Mouse (Mus musculus): ENCODE data around the gene Gm20388. TPM values are rescaled to one million over a fixed set of nuclear protein-coding genes. Genes with fewer than 3 reads are reported as not detected.
"Not testable (repeated sequence)": the region's sequence is repeated elsewhere in the genome, so short reads cannot be mapped to it uniquely, and the experiment has no call there.

The Gm20388 gene
- polyA plus RNA-seq, 2 experiments = 8.5 TPM; not detected in 1

- not testable (repeated sequence) for H3K4me3 ChIP-seq (ENCODE audit: insufficient read depth in 1 of 2, low read depth in 2 of 2, low read length in 2 of 2); H3K27me3 ChIP-seq (ENCODE audit: control insufficient read depth, insufficient read depth, low read length)
Measured at GRCm38 (mm10) chr8:120680405-120680804, 769.8 kb downstream of the Gm20388 start.

GRCm38 (mm10) chr8:120681113-120681512, 770.5 kb downstream of the Gm20388 start:
- H3K4me3 ChIP-seq (ENCODE audit: insufficient read depth in 1 of 2, low read depth in 2 of 2, low read length in 2 of 2) = no peak overlapping the region
- no peaks in the 10 kb centered on the region for H3K9me3 ChIP-seq (ENCODE audit: control insufficient read depth, low read length)
- TF ChIP-seq CTCF (IDR thresholded peaks at IDR 0.05; ENCODE audit: low read depth) (no peak), EP300 (IDR thresholded peaks at IDR 0.05; ENCODE audit: low read depth) (no peak)
- H3K9ac ChIP-seq (replicated peaks) = no peak overlapping the region
- H3K27me3 ChIP-seq (ENCODE audit: control insufficient read depth, insufficient read depth, low read length) = no peaks in the 10 kb centered on the region
- no peaks in the 10 kb centered on the region for H3K36me3 ChIP-seq (replicated peaks; ENCODE audit: control insufficient read depth, insufficient read depth, low read depth)
- H3K4me2 ChIP-seq (ENCODE audit: low read depth) = no peak overlapping the region
- ATAC-seq (ENCODE audit: insufficient read depth) = no peak
- H3K27ac ChIP-seq = no peak overlapping the region
- WGBS (ENCODE audit: insufficient replicate concordance) = 60% methylated on average over 10 of the region's 10 CpGs
- peaks cover 5 to 9% of the 10 kb centered on the region in 2 experiments for H3K4me1 ChIP-seq (replicated peaks; ENCODE audit: control insufficient read depth in 2 of 2, insufficient read depth in 2 of 2, low read length in 1 of 2)
- no peak for DNase-seq (ENCODE audit: low read depth in 3 of 3, low spot score in 3 of 3)

More at GRCm38 (mm10) chr8:120680405-120680804, 769.8 kb downstream of the Gm20388 start:
- DNase-seq (ENCODE audit: low read depth in 3 of 3, low spot score in 3 of 3); H3K9ac ChIP-seq (replicated peaks); H3K4me1 ChIP-seq (replicated peaks; ENCODE audit: control insufficient read depth in 2 of 2, insufficient read depth in 2 of 2, low read length in 1 of 2); H3K4me2 ChIP-seq (ENCODE audit: low read depth); H3K9me3 ChIP-seq (ENCODE audit: control insufficient read depth, low read length); H3K36me3 ChIP-seq (replicated peaks; ENCODE audit: control insufficient read depth, insufficient read depth, low read depth); ATAC-seq (ENCODE audit: insufficient read depth); H3K27ac ChIP-seq: not testable (repeated sequence)
- TF ChIP-seq CTCF (IDR thresholded peaks at IDR 0.05; ENCODE audit: low read depth) = peak; percentile 72
- 43% methylated on average over 7 of the region's 7 CpGs for WGBS (ENCODE audit: insufficient replicate concordance)

GRCm38 (mm10) chr8:120683602-120684001, 773.0 kb downstream of the Gm20388 start:
- no peak for DNase-seq (ENCODE audit: low read depth in 3 of 3, low spot score in 3 of 3)
- no peak overlapping the region for H3K4me2 ChIP-seq (ENCODE audit: low read depth)
- ATAC-seq (ENCODE audit: insufficient read depth) = no peak
- TF ChIP-seq CTCF (IDR thresholded peaks at IDR 0.05; ENCODE audit: low read depth) = peak; percentile 82
- TF ChIP-seq EP300 (IDR thresholded peaks at IDR 0.05; ENCODE audit: low read depth) = no peak
- H3K27me3 ChIP-seq (ENCODE audit: control insufficient read depth, insufficient read depth, low read length) = no peaks in the 10 kb centered on the region
- no peaks in the 10 kb centered on the region for H3K9me3 ChIP-seq (ENCODE audit: control insufficient read depth, low read length)
- no peak overlapping the region for H3K9ac ChIP-seq (replicated peaks)
- H3K27ac ChIP-seq = no peak overlapping the region
- H3K4me3 ChIP-seq (ENCODE audit: insufficient read depth in 1 of 2, low read depth in 2 of 2, low read length in 2 of 2) = no peak overlapping the region
- 13% methylated on average over 10 of the region's 10 CpGs for WGBS (ENCODE audit: insufficient replicate concordance)
- H3K36me3 ChIP-seq (replicated peaks; ENCODE audit: control insufficient read depth, insufficient read depth, low read depth) = no peaks in the 10 kb centered on the region
- peaks cover 5 to 9% of the 10 kb centered on the region in 2 experiments for H3K4me1 ChIP-seq (replicated peaks; ENCODE audit: control insufficient read depth in 2 of 2, insufficient read depth in 2 of 2, low read length in 1 of 2)

- Histone ChIP-seq H3K27me3 (ENCODE audit: control insufficient read depth, insufficient read depth, low read length) (no peaks in the 10 kb centered on the region), H3K4me3 (ENCODE audit: insufficient read depth in 1 of 2, low read depth in 2 of 2, low read length in 2 of 2) (no peak overlapping the region), H3K4me2 (ENCODE audit: low read depth) (no peak overlapping the region), H3K4me1 (replicated peaks; ENCODE audit: control insufficient read depth in 2 of 2, insufficient read depth in 2 of 2, low read length in 1 of 2) (peaks cover 5 to 9% of the 10 kb centered on the region in 2 experiments), H3K27ac (no peak overlapping the region), H3K36me3 (replicated peaks; ENCODE audit: control insufficient read depth, insufficient read depth, low read depth) (no peaks in the 10 kb centered on the region), H3K9ac (replicated peaks) (no peak overlapping the region), H3K9me3 (ENCODE audit: control insufficient read depth, low read length) (no peaks in the 10 kb centered on the region)
- TF ChIP-seq CTCF (IDR thresholded peaks at IDR 0.05; ENCODE audit: low read depth) (no peak), EP300 (IDR thresholded peaks at IDR 0.05; ENCODE audit: low read depth) (no peak)
- no peak for ATAC-seq (ENCODE audit: insufficient read depth)
- no peak for DNase-seq (ENCODE audit: low read depth in 3 of 3, low spot score in 3 of 3)
- WGBS (ENCODE audit: insufficient replicate concordance) = 52% methylated on average over 5 of the region's 5 CpGs
Measured at GRCm38 (mm10) chr8:120684082-120684481, 773.4 kb downstream of the Gm20388 start.

- Histone ChIP-seq H3K27me3 (ENCODE audit: control insufficient read depth, insufficient read depth, low read length) (no peaks in the 10 kb centered on the region), H3K36me3 (replicated peaks; ENCODE audit: control insufficient read depth, insufficient read depth, low read depth) (no peaks in the 10 kb centered on the region), H3K4me1 (replicated peaks; ENCODE audit: control insufficient read depth in 2 of 2, insufficient read depth in 2 of 2, low read length in 1 of 2) (peaks cover under 1% of the 10 kb centered on the region in 2 experiments), H3K9ac (replicated peaks) (no peak overlapping the region), H3K27ac (no peak overlapping the region), H3K9me3 (ENCODE audit: control insufficient read depth, low read length) (no peaks in the 10 kb centered on the region), H3K4me3 (ENCODE audit: insufficient read depth in 1 of 2, low read depth in 2 of 2, low read length in 2 of 2) (no peak overlapping the region), H3K4me2 (ENCODE audit: low read depth) (no peak overlapping the region)
- TF ChIP-seq EP300 (IDR thresholded peaks at IDR 0.05; ENCODE audit: low read depth) = no peak
- DNase-seq (ENCODE audit: low read depth in 3 of 3, low spot score in 3 of 3) (no peak), ATAC-seq (ENCODE audit: insufficient read depth) (no peak)
- WGBS (ENCODE audit: insufficient replicate concordance) = 54% methylated on average over 5 of the region's 5 CpGs
Measured at GRCm38 (mm10) chr8:120685097-120685496, 774.5 kb downstream of the Gm20388 start.

Data from liver, embryonic 14.5 days (tissue).